Mouse (Mus musculus): Measurements from ENCODE around the gene Frmpd2. TPM values are rescaled to one million over a fixed set of nuclear protein-coding genes. Genes with fewer than 3 reads are reported as not detected.

The Frmpd2 gene
- polyA plus RNA-seq, 1 experiment from 2014 or later, result 0.81 TPM

GRCm38 (mm10) chr14:33533516-33533915 is 62.0 kb downstream of the Frmpd2 start:
- no peak overlapping the region for H3K9ac ChIP-seq (replicated peaks; ENCODE audit: low read depth)
- no peak overlapping the region for H3K4me3 ChIP-seq (ENCODE audit: low read depth, low read length)
- no peaks in the 10 kb centered on the region for H3K27me3 ChIP-seq (replicated peaks; ENCODE audit: insufficient read depth, low read length)
- peak; percentile 36 for TF ChIP-seq CTCF (IDR thresholded peaks at IDR 0.05)
- no peak for TF ChIP-seq EP300 (IDR thresholded peaks at IDR 0.05)
- H3K4me2 ChIP-seq (replicated peaks; ENCODE audit: low read depth, low read length), result no peak overlapping the region
- 24% methylated on average over 1 of the region's 1 CpGs for WGBS
- no peaks in the 10 kb centered on the region for H3K4me1 ChIP-seq (ENCODE audit: insufficient read depth, low read depth, low read length)
- H3K36me3 ChIP-seq (ENCODE audit: insufficient read depth, low read length), result no peaks in the 10 kb centered on the region
- H3K9me3 ChIP-seq (ENCODE audit: low read length), result no peaks in the 10 kb centered on the region
- ATAC-seq (no peak), DNase-seq (ENCODE audit: low spot score) (no peak)
- H3K27ac ChIP-seq (ENCODE audit: low read length), result no peak overlapping the region

GRCm38 (mm10) chr14:33535317-33535716 is 63.8 kb downstream of the Frmpd2 start:
- no peak for TF ChIP-seq CTCF (IDR thresholded peaks at IDR 0.05)
- no peak for TF ChIP-seq EP300 (IDR thresholded peaks at IDR 0.05)
- Histone ChIP-seq H3K36me3 (ENCODE audit: insufficient read depth, low read length) (no peaks in the 10 kb centered on the region), H3K27me3 (replicated peaks; ENCODE audit: insufficient read depth, low read length) (no peaks in the 10 kb centered on the region), H3K9ac (replicated peaks; ENCODE audit: low read depth) (no peak overlapping the region), H3K27ac (ENCODE audit: low read length) (no peak overlapping the region), H3K4me2 (replicated peaks; ENCODE audit: low read depth, low read length) (no peak overlapping the region), H3K4me1 (ENCODE audit: insufficient read depth, low read depth, low read length) (no peaks in the 10 kb centered on the region), H3K9me3 (ENCODE audit: low read length) (no peaks in the 10 kb centered on the region), H3K4me3 (ENCODE audit: low read depth, low read length) (no peak overlapping the region)
- no peak for ATAC-seq
- no peak for DNase-seq (ENCODE audit: low spot score)
- WGBS, result 69% methylated on average over 6 of the region's 6 CpGs

GRCm38 (mm10) chr14:33539559-33540167 is 68.2 kb downstream of the Frmpd2 start:
- Histone ChIP-seq H3K27me3 (replicated peaks; ENCODE audit: insufficient read depth, low read length) (no peaks in the 10 kb centered on the region), H3K9ac (replicated peaks; ENCODE audit: low read depth) (no peak overlapping the region), H3K9me3 (ENCODE audit: low read length) (no peaks in the 10 kb centered on the region), H3K27ac (ENCODE audit: low read length) (no peak overlapping the region), H3K4me1 (ENCODE audit: insufficient read depth, low read depth, low read length) (no peaks in the 10 kb centered on the region), H3K36me3 (ENCODE audit: insufficient read depth, low read length) (no peaks in the 10 kb centered on the region), H3K4me3 (ENCODE audit: low read depth, low read length) (no peak overlapping the region), H3K4me2 (replicated peaks; ENCODE audit: low read depth, low read length) (no peak overlapping the region)
- no peak for ATAC-seq
- WGBS, result 80% methylated on average over 7 of the region's 7 CpGs
- TF ChIP-seq CTCF (IDR thresholded peaks at IDR 0.05), result no peak
- TF ChIP-seq EP300 (IDR thresholded peaks at IDR 0.05), result no peak
- DNase-seq (ENCODE audit: low spot score), result no peak

DNA sequence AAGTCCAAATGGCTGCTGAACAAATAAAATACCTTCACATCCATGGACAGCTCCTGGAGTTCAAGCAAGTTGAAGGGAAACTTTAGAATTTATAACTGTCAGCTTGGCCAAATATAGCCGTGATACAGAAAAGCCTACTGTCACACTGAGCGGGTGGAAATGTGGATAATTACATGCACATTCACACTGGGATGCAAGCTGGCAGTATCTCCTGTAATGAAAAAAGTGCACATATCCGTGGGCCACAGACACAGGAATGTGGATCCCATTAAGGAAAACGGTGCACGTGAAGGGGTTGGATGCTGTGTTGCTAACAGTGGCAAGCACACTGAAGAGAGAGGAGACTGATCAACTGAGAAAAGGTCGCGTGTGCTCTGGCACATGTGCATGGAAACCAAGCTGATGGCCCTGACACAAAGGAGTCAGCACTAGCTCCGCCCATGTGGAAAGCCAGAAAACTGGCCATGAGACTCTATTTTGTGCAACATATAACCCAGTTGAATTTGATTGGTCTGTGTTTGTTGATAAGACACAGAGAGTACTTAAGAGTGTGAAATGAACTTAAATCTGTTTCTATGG is 74.2 kb downstream of the Frmpd2 start:
- no peaks in the 10 kb centered on the region for H3K27me3 ChIP-seq (replicated peaks; ENCODE audit: insufficient read depth, low read length)
- 78% methylated on average over 8 of the region's 8 CpGs for WGBS
- DNase-seq (ENCODE audit: low spot score), result no peak
- no peaks in the 10 kb centered on the region for H3K9me3 ChIP-seq (ENCODE audit: low read length)
- ATAC-seq, result no peak
- H3K4me2 ChIP-seq (replicated peaks; ENCODE audit: low read depth, low read length), result no peak overlapping the region
- TF ChIP-seq EP300 (IDR thresholded peaks at IDR 0.05), result no peak
- TF ChIP-seq CTCF (IDR thresholded peaks at IDR 0.05), result no peak
- no peak overlapping the region for H3K9ac ChIP-seq (replicated peaks; ENCODE audit: low read depth)
- H3K4me3 ChIP-seq (ENCODE audit: low read depth, low read length), result no peak overlapping the region
- H3K36me3 ChIP-seq (ENCODE audit: insufficient read depth, low read length), result no peaks in the 10 kb centered on the region
- no peaks in the 10 kb centered on the region for H3K4me1 ChIP-seq (ENCODE audit: insufficient read depth, low read depth, low read length)
- H3K27ac ChIP-seq (ENCODE audit: low read length), result no peak overlapping the region

- no peaks in the 10 kb centered on the region for H3K9me3 ChIP-seq (ENCODE audit: low read length)
- DNase-seq (ENCODE audit: low spot score), result no peak
- no peak overlapping the region for H3K27ac ChIP-seq (ENCODE audit: low read length)
- no peak overlapping the region for H3K4me2 ChIP-seq (replicated peaks; ENCODE audit: low read depth, low read length)
- TF ChIP-seq EP300 (IDR thresholded peaks at IDR 0.05) (no peak), CTCF (IDR thresholded peaks at IDR 0.05) (no peak)
- no peaks in the 10 kb centered on the region for H3K4me1 ChIP-seq (ENCODE audit: insufficient read depth, low read depth, low read length)
- no peak overlapping the region for H3K4me3 ChIP-seq (ENCODE audit: low read depth, low read length)
- no peaks in the 10 kb centered on the region for H3K27me3 ChIP-seq (replicated peaks; ENCODE audit: insufficient read depth, low read length)
- WGBS, result 50% methylated on average over 3 of the region's 3 CpGs
- ATAC-seq, result no peak
- no peak overlapping the region for H3K9ac ChIP-seq (replicated peaks; ENCODE audit: low read depth)
- H3K36me3 ChIP-seq (ENCODE audit: insufficient read depth, low read length), result no peaks in the 10 kb centered on the region
These were observed 77.2 kb downstream of the Frmpd2 start for GRCm38 (mm10) chr14:33548650-33549049.

GRCm38 (mm10) chr14:33549856-33550255 is 78.4 kb downstream of the Frmpd2 start:
- TF ChIP-seq EP300 (IDR thresholded peaks at IDR 0.05) (no peak), CTCF (IDR thresholded peaks at IDR 0.05) (no peak)
- Histone ChIP-seq H3K27ac (ENCODE audit: low read length) (no peak overlapping the region), H3K9me3 (ENCODE audit: low read length) (no peaks in the 10 kb centered on the region), H3K9ac (replicated peaks; ENCODE audit: low read depth) (no peak overlapping the region), H3K4me1 (ENCODE audit: insufficient read depth, low read depth, low read length) (no peaks in the 10 kb centered on the region), H3K4me3 (ENCODE audit: low read depth, low read length) (no peak overlapping the region), H3K27me3 (replicated peaks; ENCODE audit: insufficient read depth, low read length) (no peaks in the 10 kb centered on the region), H3K36me3 (ENCODE audit: insufficient read depth, low read length) (no peaks in the 10 kb centered on the region), H3K4me2 (replicated peaks; ENCODE audit: low read depth, low read length) (no peak overlapping the region)
- DNase-seq (ENCODE audit: low spot score), result no peak
- no peak for ATAC-seq
- WGBS, result 56% methylated on average over 6 of the region's 6 CpGs
